Mouse (Mus musculus) heart, embryonic 11.5 days (tissue): ENCODE results near the gene Wdr54. TPM values are rescaled to one million over a fixed set of nuclear protein-coding genes. Genes with fewer than 3 reads are reported as not detected.

Source experiments
- ATAC-seq: fragments of 200-750 bp; cut with Nextera tagmentation; replicated peaks from 2 replicates; pipeline ENCODE4 v1.8.0; 2017; ENCODE audit warnings: moderate library complexity; ENCODE audit not compliant: insufficient number of reproducible peaks, low FRiP score, low TSS enrichment
- H3K27ac ChIP-seq: fragments of 300-500 bp; sonication (generic); 2 replicates; pipeline ENCODE4 v1.5.1; 2014; ENCODE audit warnings: mild to moderate bottlenecking, low read depth, low read length
- H3K27me3 ChIP-seq: fragments of 300-500 bp; sonication (generic); 2 replicates; pipeline ENCODE4 v1.6.1; 2014; ENCODE audit warnings: mild to moderate bottlenecking, low read length, mixed read lengths; ENCODE audit not compliant: control insufficient read depth, insufficient read depth
- H3K36me3 ChIP-seq: fragments of 300-500 bp; sonication (generic); 2 replicates; pipeline ENCODE4 v1.6.1; 2014; ENCODE audit warnings: mild to moderate bottlenecking, low read length, moderate library complexity, mixed read lengths; ENCODE audit not compliant: control insufficient read depth, insufficient read depth
- H3K4me1 ChIP-seq: fragments of 300-500 bp; sonication (generic); 2 replicates; pipeline ENCODE4 v1.6.1; 2014; ENCODE audit warnings: low read length; ENCODE audit not compliant: control insufficient read depth, insufficient read depth
- H3K4me2 ChIP-seq: fragments of 300-500 bp; sonication (generic); 2 replicates; pipeline ENCODE4 v1.6.1; 2014; ENCODE audit warnings: mild to moderate bottlenecking, moderate library complexity
- H3K4me3 ChIP-seq: fragments of 300-500 bp; sonication (generic); 2 replicates; pipeline ENCODE4 v1.5.1; 2014; ENCODE audit warnings: low read depth, low read length
- H3K9ac ChIP-seq: fragments of 300-500 bp; sonication (generic); 2 replicates; pipeline ENCODE4 v1.6.1; 2014; ENCODE audit warnings: mild to moderate bottlenecking, low read depth, low read length, moderate library complexity
- H3K9me3 ChIP-seq: fragments of 300-500 bp; sonication (generic); replicated peaks from 2 replicates; pipeline ENCODE4 v1.6.1; 2016; ENCODE audit warnings: low read length; ENCODE audit not compliant: control insufficient read depth
- WGBS: fragments of 180-500 bp; shearing (Covaris S2); extraction: QIAGEN DNeasy Blood & Tissue Kit; methylation state at CpG from one replicate; pipeline ENCODE4 v1.1.7; 2014; ENCODE audit not compliant: insufficient replicate concordance; 5-methylcytosine and 5-hydroxymethylcytosine counted together
- polyA plus RNA-seq: library from polyadenylated mRNA; unstranded; fragments of >200 nt; fragmentation: Nextera tagmentation; extraction: Ambion mirVana; gene quantifications from 2 replicates; pipeline ENCODE4 v1.2.1, GENCODE M21; 2014

Gene Wdr54
- polyA plus RNA-seq, 1 experiment from 2014 or later = 6.9 TPM

GRCm38 (mm10) chr6:83151721-83152120, 4.5 kb downstream of the Wdr54 start:
- peak overlapping the region; percentile 23 for H3K9ac ChIP-seq
- peaks cover 8% of the 10 kb centered on the region; the same call in 1 of the 2 replicates for H3K36me3 ChIP-seq
- H3K4me3 ChIP-seq = no peak overlapping the region
- 14% methylated on average over 8 of the region's 8 CpGs for WGBS
- no peak for ATAC-seq
- H3K4me1 ChIP-seq = peaks cover 12% of the 10 kb centered on the region
- H3K27ac ChIP-seq = no peak overlapping the region
- H3K27me3 ChIP-seq = peaks cover 3% of the 10 kb centered on the region; the same call in 1 of the 2 replicates
- no peaks in the 10 kb centered on the region for H3K9me3 ChIP-seq
- no peak overlapping the region for H3K4me2 ChIP-seq

- 56% methylated on average over 7 of the region's 7 CpGs for WGBS
- H3K4me2 ChIP-seq = no peak overlapping the region
- H3K27me3 ChIP-seq = no peaks in the 10 kb centered on the region
- H3K4me3 ChIP-seq = no peak overlapping the region
- peaks cover 18% of the 10 kb centered on the region for H3K4me1 ChIP-seq
- H3K27ac ChIP-seq = no peak overlapping the region
- H3K9me3 ChIP-seq = no peaks in the 10 kb centered on the region
- ATAC-seq = no peak
- H3K9ac ChIP-seq = no peak overlapping the region
- H3K36me3 ChIP-seq = peaks cover 3% of the 10 kb centered on the region; the same call in 1 of the 2 replicates
Measured at GRCm38 (mm10) chr6:83147280-83147679, 8.9 kb downstream of the Wdr54 start.

GRCm38 (mm10) chr6:83145805-83146204, 10.4 kb downstream of the Wdr54 start:
- H3K27ac ChIP-seq = 0 out of 2 replicates have a peak overlapping the region, but pooled peaks have one; percentile 54
- peaks cover 18% of the 10 kb centered on the region for H3K4me1 ChIP-seq
- no peak overlapping the region for H3K9ac ChIP-seq
- WGBS = 62% methylated on average over 9 of the region's 9 CpGs
- ATAC-seq = no peak
- no peak overlapping the region for H3K4me3 ChIP-seq
- H3K36me3 ChIP-seq = peaks cover 3% of the 10 kb centered on the region; the same call in 1 of the 2 replicates
- H3K27me3 ChIP-seq = no peaks in the 10 kb centered on the region
- H3K4me2 ChIP-seq = no peak overlapping the region
- H3K9me3 ChIP-seq = no peaks in the 10 kb centered on the region

GRCm38 (mm10) chr6:83145209-83145608, 11.0 kb downstream of the Wdr54 start:
- ATAC-seq = no peak
- H3K27me3 ChIP-seq = no peaks in the 10 kb centered on the region
- no peaks in the 10 kb centered on the region for H3K9me3 ChIP-seq
- H3K27ac ChIP-seq = no peak overlapping the region
- WGBS = 53% methylated on average over 2 of the region's 2 CpGs
- H3K4me1 ChIP-seq = peaks cover 14% of the 10 kb centered on the region
- no peak overlapping the region for H3K4me3 ChIP-seq
- H3K4me2 ChIP-seq = no peak overlapping the region
- H3K36me3 ChIP-seq = peaks cover 3% of the 10 kb centered on the region; the same call in 1 of the 2 replicates
- no peak overlapping the region for H3K9ac ChIP-seq

- H3K36me3 ChIP-seq = peaks cover 3% of the 10 kb centered on the region; the same call in 1 of the 2 replicates
- H3K4me2 ChIP-seq = peak overlapping the region; percentile 70
- 38% methylated on average over 11 of the region's 11 CpGs for WGBS
- H3K9me3 ChIP-seq = no peaks in the 10 kb centered on the region
- no peak for ATAC-seq
- no peak overlapping the region; the same call in 1 of the 2 replicates for H3K9ac ChIP-seq
- H3K4me1 ChIP-seq = peaks cover 27% of the 10 kb centered on the region
- H3K27ac ChIP-seq = no peak overlapping the region
- H3K27me3 ChIP-seq = no peaks in the 10 kb centered on the region
- no peak overlapping the region for H3K4me3 ChIP-seq
Measured at GRCm38 (mm10) chr6:83142886-83143285, 13.3 kb downstream of the Wdr54 start.

- Histone ChIP-seq H3K4me1 (peaks cover 28% of the 10 kb centered on the region), H3K36me3 (0 out of 2 replicates have a peak, but pooled peaks cover 3% of the 10 kb centered on the region), H3K4me3 (peak overlapping the region; percentile 39), H3K9ac (peak overlapping the region; percentile 73), H3K27me3 (no peaks in the 10 kb centered on the region), H3K9me3 (no peaks in the 10 kb centered on the region), H3K27ac (peak overlapping the region; percentile 29; the same call in 1 of the 2 replicates), H3K4me2 (peak overlapping the region; percentile 70)
- ATAC-seq = no peak
- WGBS = 2% methylated on average over 41 of the region's 41 CpGs
Measured at GRCm38 (mm10) chr6:83142211-83142731, 13.9 kb downstream of the Wdr54 start.

GRCm38 (mm10) chr6:83141636-83142035, 14.6 kb downstream of the Wdr54 start:
- 29% methylated on average over 4 of the region's 4 CpGs for WGBS
- Histone ChIP-seq H3K4me2 (peak overlapping the region; percentile 70), H3K27ac (peak overlapping the region; percentile 29; the same call in 1 of the 2 replicates), H3K27me3 (no peaks in the 10 kb centered on the region), H3K36me3 (no peaks in the 10 kb centered on the region), H3K4me3 (peak overlapping the region; percentile 39), H3K9me3 (no peaks in the 10 kb centered on the region), H3K9ac (peak overlapping the region; percentile 73), H3K4me1 (peaks cover 28% of the 10 kb centered on the region)
- ATAC-seq = no peak

- Histone ChIP-seq H3K9me3 (no peaks in the 10 kb centered on the region), H3K9ac (no peak overlapping the region), H3K36me3 (no peaks in the 10 kb centered on the region), H3K4me3 (no peak overlapping the region), H3K4me2 (no peak overlapping the region), H3K27me3 (0 out of 2 replicates have a peak, but pooled peaks cover 3% of the 10 kb centered on the region), H3K4me1 (peaks cover 39% of the 10 kb centered on the region), H3K27ac (no peak overlapping the region)
- WGBS = 83% methylated on average over 8 of the region's 8 CpGs
- ATAC-seq = no peak
Measured at GRCm38 (mm10) chr6:83140044-83140443, 16.2 kb downstream of the Wdr54 start.

GRCm38 (mm10) chr6:83138056-83138455, 18.1 kb downstream of the Wdr54 start:
- 0 out of 2 replicates have a peak, but pooled peaks have one; percentile 23 for ATAC-seq
- Histone ChIP-seq H3K27ac (peak overlapping the region; percentile 99), H3K27me3 (0 out of 2 replicates have a peak, but pooled peaks cover 3% of the 10 kb centered on the region), H3K9me3 (no peaks in the 10 kb centered on the region), H3K9ac (peak overlapping the region; percentile 94), H3K4me3 (peak overlapping the region; percentile 63), H3K4me1 (peaks cover 39% of the 10 kb centered on the region), H3K4me2 (peak overlapping the region; percentile 87), H3K36me3 (no peaks in the 10 kb centered on the region)
- 1% methylated on average over 11 of the region's 11 CpGs for WGBS
